Mouse (Mus musculus) hindbrain, embryonic 10.5 days (tissue): ENCODE results near the gene Ttc4. TPM values are rescaled to one million over a fixed set of nuclear protein-coding genes. Genes with fewer than 3 reads are reported as not detected.

ENCODE experiments used
- DNase-seq: peaks from one replicate; pipeline ENCODE4 v3.0.0-alpha.2; 2017; ENCODE audit warnings: low spot score
- H3K27ac ChIP-seq: fragments of 300-500 bp; sonication (generic); 2 replicates; pipeline ENCODE4 v1.5.1; 2016; ENCODE audit warnings: mild to moderate bottlenecking, moderate library complexity
- H3K27me3 ChIP-seq: fragments of 300-500 bp; sonication (generic); 2 replicates; pipeline ENCODE4 v1.6.1; 2016; ENCODE audit warnings: mild to moderate bottlenecking; ENCODE audit not compliant: poor library complexity, insufficient read depth, severe bottlenecking
- H3K36me3 ChIP-seq: fragments of 300-500 bp; sonication (generic); 2 replicates; pipeline ENCODE4 v1.6.1; 2016; ENCODE audit warnings: mild to moderate bottlenecking, moderate library complexity
- H3K4me1 ChIP-seq: fragments of 300-500 bp; sonication (generic); replicated peaks from 2 replicates; pipeline ENCODE4 v1.6.1; 2016; ENCODE audit warnings: mild to moderate bottlenecking
- H3K4me3 ChIP-seq: fragments of 300-500 bp; sonication (generic); 2 replicates; pipeline ENCODE4 v1.5.1; 2016; ENCODE audit warnings: mild to moderate bottlenecking, moderate library complexity
- H3K9me3 ChIP-seq: fragments of 300-500 bp; sonication (generic); 2 replicates; pipeline ENCODE4 v1.6.1; 2016; ENCODE audit warnings: mild to moderate bottlenecking, moderate library complexity
- WGBS: fragments of 180-500 bp; shearing (Covaris S2); methylation state at CpG from one replicate; pipeline ENCODE4 v1.1.7; 2016; 5-methylcytosine and 5-hydroxymethylcytosine counted together
- polyA plus RNA-seq: library from polyadenylated mRNA; unstranded; fragments of >200 nt; fragmentation: Nextera tagmentation; extraction: Ambion mirVana; gene quantifications from 2 replicates; pipeline ENCODE4 v1.2.1, GENCODE M21; 2016

Gene Ttc4
- polyA plus RNA-seq, 1 experiment from 2014 or later, result 100 TPM

DNA sequence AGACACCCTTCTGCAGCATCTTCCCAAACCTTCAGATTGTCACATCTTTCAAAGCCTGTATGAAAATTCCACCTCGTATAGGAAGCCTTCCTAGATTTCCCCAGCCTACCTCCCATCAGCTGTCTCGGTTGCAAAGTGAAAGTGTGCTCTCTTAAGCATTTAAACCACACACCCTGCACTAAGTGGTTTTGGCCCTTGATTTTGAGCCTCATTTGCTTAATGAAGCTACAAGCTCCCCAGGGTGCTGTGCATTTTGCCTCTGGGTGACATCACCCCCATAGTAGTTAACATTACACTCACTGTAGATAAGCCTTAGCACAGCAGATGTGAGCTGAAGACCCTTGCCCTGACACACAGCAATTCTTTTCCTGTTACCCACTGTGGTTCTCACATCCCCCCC, 2.2 kb upstream of the Ttc4 start:
- no peak for DNase-seq
- H3K9me3 ChIP-seq, result no peaks in the 10 kb centered on the region
- no peak overlapping the region for H3K4me3 ChIP-seq
- 62% methylated on average over 2 of the region's 2 CpGs for WGBS
- H3K27me3 ChIP-seq, result peaks cover 6% of the 10 kb centered on the region; the same call in 1 of the 2 replicates
- H3K36me3 ChIP-seq, result peaks cover 15% of the 10 kb centered on the region
- peaks cover 16% of the 10 kb centered on the region for H3K4me1 ChIP-seq
- no peak overlapping the region for H3K27ac ChIP-seq

DNA sequence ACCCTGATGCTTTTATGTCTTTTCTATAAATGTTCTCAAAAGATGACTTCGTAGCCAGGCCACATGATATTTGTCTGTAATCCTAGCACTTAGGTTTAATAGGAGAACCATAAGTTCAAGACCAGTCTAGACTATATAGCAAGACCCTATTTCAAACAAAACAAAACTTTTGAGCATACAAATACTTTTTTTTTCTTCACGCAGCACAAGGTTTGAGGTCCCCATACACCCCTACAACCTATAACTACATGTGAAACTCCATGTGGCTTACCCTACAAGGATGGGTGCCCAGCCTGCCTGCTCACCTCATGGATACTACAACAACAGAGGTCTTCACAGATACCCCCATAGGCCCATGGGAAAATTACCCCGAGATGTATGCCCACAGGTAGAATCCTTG, 408 bp upstream of the Ttc4 start:
- H3K27ac ChIP-seq, result peak overlapping the region; percentile 90
- no peaks in the 10 kb centered on the region for H3K9me3 ChIP-seq
- peak overlapping the region; percentile 86 for H3K4me3 ChIP-seq
- H3K27me3 ChIP-seq, result peaks cover 6% of the 10 kb centered on the region; the same call in 1 of the 2 replicates
- no peak for DNase-seq
- WGBS, result 38% methylated on average over 3 of the region's 3 CpGs
- H3K4me1 ChIP-seq, result peaks cover 16% of the 10 kb centered on the region
- peaks cover 33% of the 10 kb centered on the region for H3K36me3 ChIP-seq

GRCm38 (mm10) chr4:106676749-106677148, 2.0 kb downstream of the Ttc4 start:
- peaks cover 6% of the 10 kb centered on the region; the same call in 1 of the 2 replicates for H3K27me3 ChIP-seq
- peaks cover 16% of the 10 kb centered on the region for H3K4me1 ChIP-seq
- H3K36me3 ChIP-seq, result peaks cover 57% of the 10 kb centered on the region
- WGBS, result 88% methylated on average over 5 of the region's 5 CpGs
- DNase-seq, result no peak
- H3K9me3 ChIP-seq, result no peaks in the 10 kb centered on the region
- no peak overlapping the region for H3K4me3 ChIP-seq
- no peak overlapping the region for H3K27ac ChIP-seq

GRCm38 (mm10) chr4:106666546-106666945, 12.2 kb downstream of the Ttc4 start:
- peaks cover 100% of the 10 kb centered on the region for H3K36me3 ChIP-seq
- H3K27ac ChIP-seq, result no peak overlapping the region
- 99% methylated on average over 2 of the region's 2 CpGs for whole genome bisulfite sequencing
- no peaks in the 10 kb centered on the region for H3K9me3 ChIP-seq
- DNase-seq, result no peak
- H3K4me3 ChIP-seq, result no peak overlapping the region
- H3K27me3 ChIP-seq, result no peaks in the 10 kb centered on the region
- no peaks in the 10 kb centered on the region for H3K4me1 ChIP-seq

GRCm38 (mm10) chr4:106665673-106666072, 13.1 kb downstream of the Ttc4 start:
- H3K36me3 ChIP-seq, result peaks cover 100% of the 10 kb centered on the region
- 94% methylated on average over 10 of the region's 10 CpGs for WGBS
- H3K4me3 ChIP-seq, result no peak overlapping the region

GRCm38 (mm10) chr4:106665269-106665668, 13.5 kb downstream of the Ttc4 start:
- Histone ChIP-seq H3K4me1 (no peaks in the 10 kb centered on the region), H3K27ac (no peak overlapping the region), H3K36me3 (peaks cover 100% of the 10 kb centered on the region), H3K9me3 (no peaks in the 10 kb centered on the region), H3K4me3 (no peak overlapping the region), H3K27me3 (no peaks in the 10 kb centered on the region)
- DNase-seq, result no peak
- WGBS, result 98% methylated on average over 2 of the region's 2 CpGs

More at GRCm38 (mm10) chr4:106665673-106666072, 13.1 kb downstream of the Ttc4 start:
- DNase-seq, result no peak
- H3K27ac ChIP-seq, result no peak overlapping the region
- no peaks in the 10 kb centered on the region for H3K4me1 ChIP-seq
- H3K9me3 ChIP-seq, result no peaks in the 10 kb centered on the region
- no peaks in the 10 kb centered on the region for H3K27me3 ChIP-seq

- Histone ChIP-seq H3K36me3 (peaks cover 100% of the 10 kb centered on the region), H3K4me3 (no peak overlapping the region), H3K9me3 (no peaks in the 10 kb centered on the region), H3K27ac (no peak overlapping the region), H3K4me1 (no peaks in the 10 kb centered on the region), H3K27me3 (no peaks in the 10 kb centered on the region)
- DNase-seq, result no peak
- WGBS, result 90% methylated on average over 6 of the region's 6 CpGs
These were observed 14.0 kb downstream of the Ttc4 start for GRCm38 (mm10) chr4:106664697-106665096.

DNA sequence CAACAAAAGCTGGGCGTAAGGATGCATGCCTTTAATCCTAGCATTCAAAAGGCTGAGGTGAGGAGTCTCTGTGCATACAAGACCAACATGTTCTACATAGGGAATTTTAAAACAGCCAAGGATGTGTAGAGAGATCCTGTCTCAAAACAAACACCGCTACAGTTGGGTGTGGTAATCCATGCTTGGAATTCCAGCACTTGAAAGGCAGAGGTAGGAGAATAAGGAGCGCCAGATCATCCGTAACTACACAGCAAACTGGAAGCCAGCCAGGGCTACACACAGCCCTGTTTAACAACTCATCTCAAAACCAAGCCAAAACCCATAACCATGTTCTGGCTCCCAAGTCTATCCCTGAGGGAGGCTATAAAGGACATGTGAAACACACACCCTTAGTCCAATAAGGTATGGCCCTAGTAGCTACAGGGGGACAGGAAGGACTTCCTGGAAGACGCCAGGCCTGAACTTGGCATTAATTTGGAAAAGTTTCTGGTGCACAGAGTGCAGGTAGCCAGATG, 14.7 kb downstream of the Ttc4 start:
- Histone ChIP-seq H3K4me1 (no peaks in the 10 kb centered on the region), H3K36me3 (peaks cover 100% of the 10 kb centered on the region), H3K27ac (no peak overlapping the region), H3K9me3 (no peaks in the 10 kb centered on the region), H3K4me3 (no peak overlapping the region), H3K27me3 (no peaks in the 10 kb centered on the region)
- no peak for DNase-seq
- WGBS, result 89% methylated on average over 5 of the region's 5 CpGs

DNA sequence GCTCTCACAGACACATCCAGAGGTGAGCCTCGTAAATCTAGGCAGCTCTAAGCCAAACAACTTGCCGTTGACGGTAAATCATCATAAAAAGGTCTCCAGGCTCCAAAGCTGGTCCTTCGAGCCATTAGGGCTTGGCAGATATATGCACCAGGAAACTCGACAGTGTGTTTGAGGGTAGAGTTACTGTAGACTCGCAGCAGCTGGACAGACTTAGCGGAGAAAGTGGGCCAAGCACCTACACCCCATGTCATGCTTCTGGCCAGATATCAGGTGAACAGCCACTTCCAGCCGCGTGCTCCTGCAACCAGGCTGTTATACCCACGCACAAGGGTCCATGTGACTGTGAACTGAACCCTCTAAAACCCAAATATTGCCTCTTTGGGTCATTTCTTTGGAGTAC, 23.1 kb downstream of the Ttc4 start:
- Histone ChIP-seq H3K9me3 (no peaks in the 10 kb centered on the region), H3K4me1 (peaks cover 11% of the 10 kb centered on the region), H3K4me3 (no peak overlapping the region), H3K36me3 (peaks cover 77% of the 10 kb centered on the region), H3K27ac (no peak overlapping the region), H3K27me3 (no peaks in the 10 kb centered on the region)
- WGBS, result 87% methylated on average over 10 of the region's 10 CpGs
- no peak for DNase-seq

DNA sequence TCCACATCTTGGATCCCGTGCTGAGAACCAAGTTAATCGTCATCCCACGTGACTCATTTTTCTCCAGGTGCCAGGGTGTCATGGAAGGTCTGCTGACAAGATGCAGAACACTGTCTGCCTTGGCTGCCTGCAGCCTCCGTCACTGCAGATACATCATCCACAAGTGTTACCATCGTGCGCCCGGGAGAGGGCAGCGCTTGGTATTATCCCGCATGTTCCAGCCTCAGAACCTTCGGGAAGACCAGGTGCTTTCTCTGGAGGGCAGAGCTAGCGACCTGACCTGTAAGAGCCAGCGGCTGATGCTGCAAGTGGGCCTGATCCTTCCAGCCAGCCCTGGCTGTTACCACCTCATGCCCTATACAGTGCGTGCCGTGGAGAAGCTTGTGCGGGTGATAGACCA, 25.7 kb downstream of the Ttc4 start:
- no peaks in the 10 kb centered on the region for H3K9me3 ChIP-seq
- H3K4me1 ChIP-seq, result peaks cover 11% of the 10 kb centered on the region
- DNase-seq, result no peak
- H3K27me3 ChIP-seq, result peaks cover 14% of the 10 kb centered on the region
- no peak overlapping the region for H3K27ac ChIP-seq
- no peak overlapping the region for H3K4me3 ChIP-seq
- 93% methylated on average over 15 of the region's 15 CpGs for WGBS
- H3K36me3 ChIP-seq, result peaks cover 53% of the 10 kb centered on the region

GRCm38 (mm10) chr4:106652546-106652945, 26.2 kb downstream of the Ttc4 start:
- Histone ChIP-seq H3K36me3 (peaks cover 48% of the 10 kb centered on the region), H3K27me3 (peaks cover 19% of the 10 kb centered on the region), H3K4me3 (no peak overlapping the region), H3K27ac (no peak overlapping the region), H3K4me1 (peaks cover 11% of the 10 kb centered on the region), H3K9me3 (no peaks in the 10 kb centered on the region)
- 94% methylated on average over 3 of the region's 3 CpGs for WGBS
- no peak for DNase-seq

DNA sequence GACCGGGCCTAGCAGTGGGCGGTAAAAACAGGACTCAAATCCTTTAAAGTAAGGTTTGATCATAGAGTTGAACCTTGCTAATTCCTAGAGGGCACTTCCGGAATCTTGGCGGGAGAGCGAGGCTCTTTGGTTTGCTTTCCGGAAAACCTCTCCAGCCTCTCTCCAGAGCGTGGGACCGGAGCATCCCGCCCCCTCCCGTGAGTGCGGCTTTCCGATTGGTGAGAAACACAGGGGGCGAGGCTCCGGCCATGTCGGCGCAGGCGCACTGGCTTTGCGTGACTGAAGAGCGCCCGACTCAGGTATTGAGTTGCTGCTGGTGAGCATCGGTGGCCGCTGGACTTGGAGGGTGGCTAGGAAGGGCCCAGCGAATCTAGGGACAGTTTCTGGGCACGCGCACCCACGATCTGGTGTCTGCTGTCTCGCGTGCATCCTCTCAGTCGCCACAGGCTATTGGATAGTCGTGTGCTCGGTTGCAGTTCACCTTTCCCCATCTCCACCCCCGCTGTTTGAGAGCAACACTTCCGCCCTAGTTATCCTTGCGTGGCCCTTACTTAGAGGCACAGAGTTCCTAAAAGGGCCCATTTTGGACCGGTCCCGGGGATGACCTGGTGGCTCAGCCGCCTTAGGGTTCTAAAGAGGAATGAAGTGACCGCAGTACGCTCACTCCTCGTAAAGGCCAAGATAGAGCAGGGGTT, 27.8 kb downstream of the Ttc4 start, which contains the start of gene Pars2:
Pars2 (plus strand) TSS at position 237 of the 695 bp plus-strand sequence.
- peaks cover 31% of the 10 kb centered on the region for H3K27me3 ChIP-seq
- peaks cover 11% of the 10 kb centered on the region for H3K4me1 ChIP-seq
- peak; percentile 98 for DNase-seq
- peaks cover 32% of the 10 kb centered on the region for H3K36me3 ChIP-seq
- peak within 1 kb of the TSS; percentile 68 for H3K4me3 ChIP-seq
- H3K27ac ChIP-seq, result peak within 1 kb of the TSS; percentile 84
- WGBS, result 3% methylated on average over 40 of the region's 40 CpGs
- no peaks in the 10 kb centered on the region for H3K9me3 ChIP-seq

- no peaks in the 10 kb centered on the region for H3K9me3 ChIP-seq
- peaks cover 31% of the 10 kb centered on the region for H3K27me3 ChIP-seq
- peaks cover 10% of the 10 kb centered on the region for H3K4me1 ChIP-seq
- 86% methylated on average over 6 of the region's 6 CpGs for WGBS
- H3K36me3 ChIP-seq, result no peaks in the 10 kb centered on the region
- H3K4me3 ChIP-seq, result no peak overlapping the region
- DNase-seq, result no peak
- no peak overlapping the region for H3K27ac ChIP-seq
These were observed 31.6 kb downstream of the Ttc4 start for GRCm38 (mm10) chr4:106647137-106647536.
